Mouse (Mus musculus) CH12.LX (cell line): ENCODE measurements around the gene Igsf23.

Experiments
- CTCF ChIP-seq, 2 experiments: IDR thresholded peaks in 1 of 2; conservative IDR thresholded peaks in 1 of 2; 2 replicates each; pipeline ENCODE4 v1.5.1; 2011 to 2012; ENCODE audit warnings: low read depth in 2 of 2, low read length in 2 of 2, improper control_type of control experiment in 1 of 2, inconsistent platforms in 1 of 2, mild to moderate bottlenecking in 1 of 2, moderate library complexity in 1 of 2
- E2F4 ChIP-seq: IDR thresholded peaks from 2 replicates; pipeline ENCODE4 v1.6.1; 2011; ENCODE audit warnings: low read depth, low read length, improper control_type of control experiment; ENCODE audit not compliant: insufficient replicate concordance
- EP300 ChIP-seq: IDR thresholded peaks from 2 replicates; pipeline ENCODE4 v1.6.1; 2011; ENCODE audit warnings: low read length, improper control_type of control experiment
- GABPA ChIP-seq: IDR thresholded peaks from 2 replicates; pipeline ENCODE4 v1.6.1; 2012; ENCODE audit warnings: low read depth, low read length, improper control_type of control experiment, inconsistent platforms; ENCODE audit not compliant: insufficient replicate concordance
- HCFC1 ChIP-seq: IDR thresholded peaks from 2 replicates; pipeline ENCODE4 v1.6.1; 2012; ENCODE audit warnings: low read depth, mild to moderate bottlenecking, inconsistent platforms, low read length, improper control_type of control experiment
- MAFK ChIP-seq: IDR thresholded peaks from 2 replicates; pipeline ENCODE4 v1.6.1; 2011; ENCODE audit warnings: low read length, improper control_type of control experiment; ENCODE audit not compliant: insufficient replicate concordance
- POLR2A ChIP-seq: IDR thresholded peaks from 2 replicates; pipeline ENCODE4 v1.6.1; 2011; ENCODE audit warnings: low read depth, mild to moderate bottlenecking, improper control_type of control experiment, low read length
- RAD21 ChIP-seq: IDR thresholded peaks from 2 replicates; pipeline ENCODE4 v1.6.1; 2011; ENCODE audit warnings: low read depth, mild to moderate bottlenecking, low read length, improper control_type of control experiment, moderate library complexity
- USF1 ChIP-seq: IDR thresholded peaks from 2 replicates; pipeline ENCODE4 v1.6.1; 2014; ENCODE audit warnings: low read depth, mild to moderate bottlenecking, inconsistent platforms, low read length, improper control_type of control experiment

DNA sequence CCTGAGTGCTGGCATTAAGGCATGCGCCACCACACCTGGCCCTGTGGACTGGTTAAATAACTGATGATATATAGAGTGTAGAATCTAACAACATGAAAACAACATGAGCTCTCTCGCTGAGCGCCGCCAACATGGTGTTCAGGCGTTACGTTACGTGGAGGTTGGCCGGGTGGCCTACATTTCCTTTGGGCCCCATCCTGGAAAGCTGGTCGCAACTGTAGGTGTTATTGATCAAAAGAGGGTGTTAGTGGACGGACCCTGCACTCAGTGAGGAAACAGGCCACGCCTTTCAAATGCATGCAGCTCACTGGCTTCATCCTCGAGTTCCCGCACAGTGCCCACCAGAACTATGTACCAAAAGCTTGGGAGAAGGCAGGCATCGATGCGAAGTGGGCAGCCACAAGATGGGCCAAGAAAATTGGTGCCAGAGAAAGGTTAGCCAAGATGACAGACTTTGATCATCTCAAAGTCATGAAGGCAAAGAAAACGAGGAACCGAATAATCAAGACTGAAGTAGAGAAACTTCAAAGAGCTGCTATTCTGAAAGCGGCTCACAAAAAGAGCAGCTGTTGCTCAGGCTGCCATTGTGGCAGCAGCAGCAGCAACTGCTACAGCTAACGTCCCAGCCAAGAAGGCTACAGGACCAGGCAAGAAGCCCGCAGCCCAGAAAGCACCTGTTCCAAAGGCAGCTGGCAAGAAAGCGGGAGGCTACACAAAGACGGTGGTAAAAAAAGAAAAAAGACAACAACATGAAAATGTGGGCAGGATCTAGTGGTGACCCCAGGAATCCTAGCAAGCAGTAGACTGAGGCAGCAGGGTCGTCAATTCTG is 38.6 kb downstream of the Igsf23 start:
- TF ChIP-seq HCFC1 (no peak), GABPA (no peak), MAFK (no peak), USF1 (no peak), CTCF (conservative IDR thresholded peaks at IDR 0.05 in 1 of 2, IDR thresholded peaks at IDR 0.05 in 1 of 2; ENCODE audit: low read depth in 2 of 2, low read length in 2 of 2) (no peak), RAD21 (no peak), E2F4 (no peak), POLR2A (no peak), EP300 (no peak)
